Mouse (Mus musculus): ENCODE data around the gene Thumpd3.

The Thumpd3 gene

GRCm38 (mm10) chr6:113079492-113079891 is 33.5 kb downstream of the Thumpd3 start:
- peak; percentile 55 for DNase-seq (ENCODE audit: low read depth)

GRCm38 (mm10) chr6:113082229-113082628 is 36.2 kb downstream of the Thumpd3 start:
- no peak for DNase-seq (ENCODE audit: low read depth)

- no peak for DNase-seq (ENCODE audit: low read depth)
These were observed 38.6 kb downstream of the Thumpd3 start for GRCm38 (mm10) chr6:113084590-113084989.

GRCm38 (mm10) chr6:113093206-113093605 is 47.2 kb downstream of the Thumpd3 start:
- no peak for DNase-seq (ENCODE audit: low read depth)

GRCm38 (mm10) chr6:113095547-113095946 is 49.5 kb downstream of the Thumpd3 start:
- no peak for DNase-seq (ENCODE audit: low read depth)

- DNase-seq (ENCODE audit: low read depth) = peak; percentile 70
These were observed 51.6 kb downstream of the Thumpd3 start for GRCm38 (mm10) chr6:113097662-113098061.

GRCm38 (mm10) chr6:113099640-113100289 is 53.7 kb downstream of the Thumpd3 start:
- DNase-seq (ENCODE audit: low read depth) = peak; percentile 95

GRCm38 (mm10) chr6:113102541-113102940 is 56.5 kb downstream of the Thumpd3 start:
- no peak for DNase-seq (ENCODE audit: low read depth)

GRCm38 (mm10) chr6:113103765-113104164 is 57.7 kb downstream of the Thumpd3 start:
- peak; percentile 85 for DNase-seq (ENCODE audit: low read depth)

- DNase-seq (ENCODE audit: low read depth) = no peak
These were observed 63.4 kb downstream of the Thumpd3 start for GRCm38 (mm10) chr6:113109378-113109777.

- no peak for DNase-seq (ENCODE audit: low read depth)
These were observed 63.9 kb downstream of the Thumpd3 start for GRCm38 (mm10) chr6:113109956-113110355.
